Mouse (Mus musculus) CD4-positive, CD25-positive, alpha-beta regulatory T cell, adult 4 months (primary cell): ENCODE measurements around the gene Stat5b. TPM values are rescaled to one million over a fixed set of nuclear protein-coding genes. Genes with fewer than 3 reads are reported as not detected.

Source experiments
- ATAC-seq: one replicate; pipeline ENCODE4 v1.8.0; 2017
- polyA plus RNA-seq, 2 experiments: library from polyadenylated mRNA; unstranded; fragments of 100-300 nt; shearing (Covaris generic); gene quantifications; one replicate each; pipeline ENCODE4 v1.2.1; 2017

The Stat5b gene
- polyA plus RNA-seq, 2 experiments from 2014 or later: 39.3 to 53.2 TPM

DNA sequence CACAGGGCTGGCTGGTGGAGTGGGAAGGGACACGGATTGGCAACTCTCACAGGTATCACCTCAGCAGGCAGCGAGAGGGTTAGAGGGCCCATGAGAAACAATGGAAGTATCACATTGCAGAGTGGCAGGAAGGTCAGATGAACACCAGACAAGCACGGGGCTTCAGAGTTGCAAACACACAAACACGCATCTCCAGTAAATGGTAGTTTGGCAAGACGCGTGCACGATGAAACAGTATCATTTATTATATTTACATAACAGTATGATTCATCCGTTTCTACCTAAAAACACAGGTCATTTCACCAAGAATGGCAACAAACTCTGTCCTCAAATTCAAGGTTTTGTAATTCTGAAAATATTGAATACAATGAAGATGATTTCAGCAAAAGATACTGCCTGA is 11.0 kb downstream of the Stat5b start:
- ATAC-seq: no peak

DNA sequence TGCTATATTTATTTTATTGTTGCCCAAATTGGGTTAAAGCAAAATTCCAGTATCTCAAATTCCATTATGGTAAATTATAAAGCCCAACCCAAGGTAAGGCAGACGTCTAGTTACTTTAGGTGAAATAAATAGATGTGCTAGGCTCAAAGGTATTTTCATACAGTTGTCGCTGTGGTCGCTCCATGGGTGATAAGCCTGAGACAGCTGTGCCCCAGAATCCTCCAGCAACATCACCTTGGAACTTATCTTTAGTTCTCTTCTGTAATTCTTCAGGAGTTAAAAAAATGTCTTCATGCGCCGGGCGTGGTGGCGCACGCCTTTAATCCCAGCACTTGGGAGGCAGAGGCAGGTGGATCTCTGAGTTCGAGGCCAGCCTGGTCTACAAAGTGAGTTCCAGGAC is 11.6 kb downstream of the Stat5b start:
- no peak for ATAC-seq

DNA sequence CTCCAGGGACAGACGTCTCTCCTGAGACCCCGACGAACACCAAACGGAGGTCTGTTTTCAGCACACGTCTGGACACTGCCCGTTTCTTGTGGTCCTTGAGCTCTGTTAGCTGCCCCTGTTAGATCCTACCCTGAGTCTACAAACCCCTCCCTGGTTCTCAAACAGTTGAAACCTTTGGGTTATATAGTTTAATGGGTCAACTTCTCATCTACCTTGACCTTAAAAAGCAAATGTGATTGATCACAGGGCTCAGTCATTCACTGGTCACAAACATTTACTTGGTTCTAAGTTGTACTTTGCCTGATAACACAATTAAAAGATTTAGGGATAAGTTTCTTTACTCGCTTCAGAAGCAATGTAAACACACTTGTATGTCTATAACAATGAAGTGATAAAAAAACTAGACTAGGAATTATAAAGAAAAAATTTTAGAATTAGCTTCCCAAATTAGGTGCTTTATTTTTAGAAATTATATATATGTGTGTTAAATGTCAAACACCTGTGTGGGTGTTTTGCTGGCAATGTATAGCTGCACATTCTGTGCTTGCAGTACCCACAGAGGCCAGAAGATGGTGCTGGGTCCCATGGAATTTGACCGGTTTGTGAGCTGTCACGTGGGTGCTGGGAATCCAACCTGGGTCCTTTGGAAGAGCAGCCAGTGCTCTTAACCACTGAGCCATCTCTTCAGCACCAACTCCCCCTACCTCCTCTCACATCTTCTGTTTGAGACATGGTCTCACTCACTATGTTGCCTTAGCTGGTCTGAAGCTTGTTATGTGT is 13.4 kb downstream of the Stat5b start:
- no peak for ATAC-seq

DNA sequence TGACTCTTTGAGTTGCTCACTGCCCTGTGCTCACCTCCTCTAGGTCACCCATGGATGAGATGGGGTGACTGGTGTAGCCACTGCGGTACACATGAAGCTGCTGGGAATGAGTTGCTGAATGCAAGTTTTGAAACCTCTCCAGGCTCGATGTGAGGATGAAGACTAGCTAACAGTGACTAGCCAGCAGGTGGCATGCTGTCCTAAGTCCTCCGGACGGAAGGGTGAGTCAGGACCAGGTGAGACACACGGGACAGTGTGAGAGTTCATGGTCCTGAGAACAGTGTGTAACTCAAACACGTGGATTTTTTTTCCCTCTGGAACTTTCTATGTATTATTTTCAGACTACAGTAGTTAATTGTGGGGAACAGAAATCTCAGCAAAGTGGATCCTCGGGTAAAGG is 17.1 kb downstream of the Stat5b start:
- ATAC-seq: no peak

DNA sequence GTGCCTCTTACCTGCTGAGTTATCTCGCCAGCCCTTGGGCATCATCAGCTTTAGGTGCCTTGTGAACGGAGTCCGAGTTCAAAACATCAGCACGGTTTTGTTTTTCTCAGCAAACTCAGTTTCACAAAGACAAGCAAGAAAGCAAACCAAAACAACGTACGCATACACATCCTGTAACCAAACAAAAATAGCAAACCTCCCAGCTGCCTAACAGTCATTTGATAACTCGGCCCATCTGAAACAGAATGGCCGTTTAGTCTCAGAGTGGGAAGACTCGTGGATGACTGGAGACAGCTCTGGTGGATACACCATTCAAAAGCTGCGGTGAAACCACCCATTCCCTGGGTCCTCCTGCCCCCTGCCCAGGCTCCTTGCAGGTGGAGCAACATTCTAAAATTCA is 19.1 kb downstream of the Stat5b start:
- ATAC-seq: peak; percentile 68

DNA sequence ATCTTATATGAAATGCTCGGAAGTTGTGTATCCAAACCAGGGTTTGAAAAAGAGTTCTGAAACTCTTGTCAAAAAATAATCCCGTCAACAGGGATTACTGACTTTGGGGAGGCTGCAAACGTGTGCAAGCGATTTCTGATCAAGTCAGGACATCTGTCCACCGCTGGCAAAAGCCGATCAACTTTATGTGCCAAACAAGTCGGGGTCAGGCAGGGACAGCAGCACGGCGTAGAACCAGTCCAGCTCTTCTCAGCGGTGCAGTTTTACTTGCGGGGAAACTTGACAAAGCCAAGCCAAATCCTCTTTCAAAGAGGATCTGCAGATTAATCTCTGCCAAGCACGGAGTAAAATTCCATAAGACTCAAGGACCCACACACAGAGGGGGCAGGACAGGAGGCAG is 20.8 kb downstream of the Stat5b start:
- ATAC-seq: no peak

GRCm38 (mm10) chr11:100828676-100829151 is 21.8 kb downstream of the Stat5b start:
- ATAC-seq: no peak

GRCm38 (mm10) chr11:100826161-100826866 is 24.2 kb downstream of the Stat5b start:
- ATAC-seq: no peak

DNA sequence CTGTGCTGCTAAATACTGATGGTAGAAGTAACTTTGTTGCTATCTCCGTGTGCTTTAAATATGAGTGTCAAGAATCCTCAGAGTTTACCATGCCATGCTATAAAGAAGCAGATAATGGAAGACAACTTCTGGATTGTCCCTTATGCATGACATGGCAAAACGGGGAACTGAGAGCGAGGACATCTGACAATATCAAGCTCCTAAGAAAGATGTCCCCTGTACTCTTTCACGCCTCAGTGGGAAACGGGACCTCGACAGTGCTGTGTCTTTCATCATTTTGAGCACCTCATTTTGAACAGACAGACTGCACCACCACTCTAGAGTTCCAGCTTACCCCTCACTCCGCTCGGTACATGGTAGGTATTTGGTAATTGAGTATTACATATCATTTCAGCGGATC is 25.1 kb downstream of the Stat5b start:
- no peak for ATAC-seq

DNA sequence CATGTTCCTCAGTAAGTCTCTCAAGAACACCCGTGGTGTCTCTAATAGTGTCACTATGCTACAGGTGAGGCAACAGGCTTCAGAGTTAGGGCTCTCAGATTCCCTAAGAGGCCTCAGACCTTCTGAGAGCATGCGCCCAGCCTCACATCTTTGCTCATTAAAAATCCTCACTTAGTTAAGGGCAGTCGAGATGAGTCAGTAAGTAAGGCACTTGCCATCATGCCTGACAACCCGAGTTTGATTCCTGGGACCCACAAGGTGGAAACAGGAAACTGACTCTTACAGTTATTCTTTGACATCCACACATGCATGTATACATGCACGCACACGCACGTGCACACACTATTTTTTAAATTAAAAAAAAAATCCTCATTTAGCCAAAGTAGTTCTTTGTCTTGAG is 26.0 kb downstream of the Stat5b start:
- peak; percentile 14 for ATAC-seq

DNA sequence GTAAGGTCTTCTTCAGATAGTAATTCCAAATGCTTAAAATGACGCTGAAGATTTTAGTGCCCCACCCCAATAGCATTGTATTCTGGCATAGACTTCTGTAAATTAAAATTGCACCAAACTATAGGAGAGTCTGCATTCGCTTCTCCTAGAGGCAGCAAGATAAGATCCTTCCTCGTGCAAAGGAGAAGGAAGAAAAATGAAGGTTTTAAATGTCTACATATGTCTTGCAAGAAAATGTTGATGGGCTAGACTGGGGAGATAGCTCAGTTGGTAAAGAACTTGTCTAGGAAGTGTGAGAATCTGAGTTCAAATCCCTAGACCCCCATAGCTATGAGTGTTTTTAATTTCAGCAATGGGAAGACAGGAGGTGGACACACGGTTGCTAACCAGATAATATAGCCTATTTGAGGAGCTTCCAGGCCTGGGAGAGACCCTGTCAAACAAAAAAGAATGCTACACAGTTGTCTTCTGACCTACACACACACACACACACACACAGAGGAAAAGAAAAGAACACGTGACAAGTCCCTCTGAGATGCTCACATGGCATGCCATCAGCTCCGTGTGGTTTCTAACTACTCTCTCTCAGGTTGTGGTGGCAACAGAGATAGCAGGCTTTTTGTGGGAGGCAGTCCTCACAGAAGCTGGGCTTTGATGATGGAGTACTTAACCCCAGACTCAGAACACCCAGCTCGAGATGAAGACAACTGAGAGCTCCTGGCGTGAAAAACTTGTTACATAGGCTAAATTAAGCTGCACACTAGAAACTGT is 26.8 kb downstream of the Stat5b start:
- ATAC-seq: peak; percentile 74

GRCm38 (mm10) chr11:100822365-100822764 is 28.2 kb downstream of the Stat5b start:
- ATAC-seq: peak; percentile 72

DNA sequence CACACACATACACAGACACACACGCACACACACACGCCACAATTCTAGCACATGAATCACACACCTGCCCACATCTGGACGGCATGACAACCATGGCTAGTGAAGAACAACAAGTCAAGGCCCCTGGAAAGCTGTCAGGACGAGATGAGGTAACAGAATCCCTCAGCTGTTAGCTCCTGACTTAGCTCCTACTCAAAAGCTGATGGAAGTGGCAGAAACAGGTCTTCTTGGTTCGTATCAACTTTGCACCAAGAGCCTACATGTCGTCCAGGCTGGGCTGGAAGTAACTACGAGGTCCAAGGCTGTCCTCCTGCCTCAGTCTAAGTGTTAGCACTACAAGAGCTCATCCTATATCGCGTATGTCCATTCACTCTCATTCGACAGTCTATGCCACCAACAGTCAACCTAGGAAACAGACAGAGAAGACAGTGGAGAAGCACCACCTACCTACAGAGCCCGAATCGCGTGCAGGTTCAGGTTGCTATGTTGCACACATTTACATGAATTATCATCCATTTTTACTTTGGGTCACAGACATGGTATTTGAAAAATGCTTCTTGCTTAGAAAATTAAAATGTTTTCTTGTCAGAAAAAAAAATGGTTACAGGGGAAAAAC is 28.8 kb downstream of the Stat5b start:
- ATAC-seq: no peak

- no peak for ATAC-seq
Measured at GRCm38 (mm10) chr11:100820047-100820446, 30.5 kb downstream of the Stat5b start.

DNA sequence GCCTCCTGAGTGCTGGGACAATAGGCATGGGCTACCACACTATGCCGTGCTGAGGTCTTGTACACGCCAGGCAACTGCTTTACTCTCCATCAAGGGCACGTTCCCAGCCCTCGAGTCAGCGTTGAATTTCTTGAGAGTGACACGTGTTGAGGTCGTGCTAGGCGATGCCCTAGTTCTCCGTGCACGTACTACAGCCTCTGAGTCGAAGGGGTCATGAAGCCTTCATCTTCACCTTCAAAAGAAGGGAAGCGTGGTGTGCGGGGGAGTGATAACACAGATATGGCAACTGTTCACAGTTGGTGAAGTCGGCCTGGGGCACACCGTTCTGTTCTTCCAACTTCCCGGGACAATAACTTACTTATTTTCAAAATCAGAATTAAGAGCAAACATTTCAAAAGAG is 30.9 kb downstream of the Stat5b start:
- no peak for ATAC-seq

DNA sequence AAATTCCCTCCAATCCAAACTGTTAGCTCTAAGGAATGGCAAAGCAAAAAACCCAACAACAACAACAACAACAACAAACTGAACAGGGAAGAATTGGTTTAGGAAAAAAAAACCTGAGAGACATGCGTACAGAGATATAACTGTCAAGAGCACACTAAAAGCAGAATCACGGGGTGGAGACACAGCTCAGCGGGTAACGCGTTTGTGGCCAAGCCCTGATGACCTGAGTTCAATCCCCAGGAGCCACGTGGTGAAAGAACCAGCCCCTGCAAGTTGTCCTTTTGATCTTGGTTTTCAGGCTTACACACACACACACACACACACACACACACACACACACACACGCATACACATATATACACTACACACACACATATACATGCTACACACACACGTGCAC is 31.5 kb downstream of the Stat5b start:
- ATAC-seq: no peak

DNA sequence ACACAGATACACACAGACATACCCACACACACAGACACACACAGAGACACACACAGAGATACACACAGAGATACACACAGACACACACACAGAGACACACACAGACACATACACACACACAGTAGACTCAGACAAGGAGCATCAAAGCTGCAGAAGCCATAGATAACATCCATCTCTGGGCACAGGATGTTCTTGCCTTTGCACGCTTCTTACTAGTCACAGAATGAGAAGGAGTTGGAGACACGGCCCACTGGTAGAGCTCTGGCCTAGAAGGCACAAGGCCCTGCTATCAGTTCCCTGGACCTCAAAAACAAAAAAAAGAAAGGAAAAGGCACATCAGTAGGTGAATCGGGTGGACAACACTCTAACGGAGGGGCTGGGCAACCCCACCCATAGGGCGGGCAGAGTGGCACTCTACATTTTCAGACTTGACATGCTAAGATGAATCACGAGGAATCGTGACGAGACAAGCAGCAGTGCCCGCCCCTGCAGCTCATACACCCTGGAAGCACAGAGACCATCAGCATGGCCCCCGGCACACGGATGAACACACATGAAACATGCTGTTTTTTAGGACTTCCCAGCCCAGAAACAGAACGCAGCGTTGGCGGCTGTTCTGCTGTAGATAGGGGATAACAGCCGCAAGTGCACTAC is 32.0 kb downstream of the Stat5b start:
- ATAC-seq: peak; percentile 35

GRCm38 (mm10) chr11:100817311-100817710 is 33.2 kb downstream of the Stat5b start:
- ATAC-seq: no peak

DNA sequence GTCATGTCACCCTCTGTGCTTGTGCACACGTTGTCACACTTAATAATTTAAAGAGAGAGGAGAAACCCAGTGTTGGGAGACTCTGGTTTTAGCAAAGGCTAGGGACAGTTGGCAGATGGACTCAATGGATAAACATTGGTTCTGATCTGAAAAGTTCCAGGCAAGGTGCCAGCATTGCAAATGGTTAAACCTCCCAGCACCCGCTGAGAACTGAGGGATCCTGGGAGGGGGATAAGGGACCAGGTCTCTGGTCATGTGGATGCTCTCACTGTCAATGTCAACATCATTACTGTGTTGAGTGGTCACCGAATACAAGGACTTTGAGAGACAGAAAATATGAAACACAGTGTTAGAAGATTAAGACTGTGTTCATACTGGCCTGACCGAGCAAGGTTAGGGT is 33.7 kb downstream of the Stat5b start:
- no peak for ATAC-seq

DNA sequence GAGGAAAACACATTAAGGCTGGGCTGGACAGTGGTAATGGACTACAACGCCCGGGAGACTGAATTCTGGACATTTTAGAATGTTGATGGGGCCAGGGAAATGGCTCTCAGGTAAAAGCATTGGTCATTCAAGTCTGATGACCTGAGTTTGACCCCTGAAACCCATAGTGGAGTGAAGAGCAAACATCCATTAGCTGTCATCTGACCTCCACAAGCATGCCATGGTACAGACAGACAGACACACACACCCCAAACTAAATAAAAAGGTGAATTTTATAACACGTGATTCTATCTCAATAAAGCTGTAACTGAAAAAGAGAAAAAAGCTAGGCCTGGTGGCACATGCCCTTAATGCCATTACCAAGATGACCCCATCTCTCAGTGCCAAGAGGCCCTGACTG is 34.2 kb downstream of the Stat5b start:
- no peak for ATAC-seq

- peak; percentile 84 for ATAC-seq
Measured at GRCm38 (mm10) chr11:100814498-100814897, 36.0 kb downstream of the Stat5b start.

- ATAC-seq: no peak
Measured at GRCm38 (mm10) chr11:100811132-100811531, 39.4 kb downstream of the Stat5b start.
